Mouse (Mus musculus): ENCODE data around the gene Dmxl2. TPM values are rescaled to one million over a fixed set of nuclear protein-coding genes. Genes with fewer than 3 reads are reported as not detected.

The Dmxl2 gene
- polyA plus RNA-seq (2017; shearing (Covaris generic)), result not detected

GRCm38 (mm10) chr9:54501453-54502110 is at the start of gene Dmxl2:
Dmxl2 (minus strand) TSS chr9:54501626.

GRCm38 (mm10) chr9:54538684-54539083 is 37.3 kb upstream of the Dmxl2 start, which contains the start of gene Sh2d7:
Sh2d7 (plus strand) TSS chr9:54538984.

Other genes starting within 250 kb of the Dmxl2 start
- gene Cyp19a1, start 233.5 kb downstream of the Dmxl2 start, polyA plus RNA-seq (2017; shearing (Covaris generic)), result not detected
- not detected for gene Gldn, start 215.1 kb downstream of the Dmxl2 start, polyA plus RNA-seq (2017; shearing (Covaris generic))
- not detected for gene Sh2d7, start 37.4 kb upstream of the Dmxl2 start, polyA plus RNA-seq (2017; shearing (Covaris generic))
- 1.5 TPM for gene Cib2, start 58.6 kb upstream of the Dmxl2 start, polyA plus RNA-seq (2017; shearing (Covaris generic))
- 108 TPM for gene Idh3a, start 84.7 kb upstream of the Dmxl2 start, polyA plus RNA-seq (2017; shearing (Covaris generic))
- 51.8 TPM for gene Acsbg1, start 160.2 kb upstream of the Dmxl2 start, polyA plus RNA-seq (2017; shearing (Covaris generic))
- gene Dnaja4, start 197.2 kb upstream of the Dmxl2 start, polyA plus RNA-seq (2017; shearing (Covaris generic)), result 6.3 TPM
- 105 TPM for gene Wdr61, start 232.9 kb upstream of the Dmxl2 start, polyA plus RNA-seq (2017; shearing (Covaris generic))